Mouse (Mus musculus) midbrain, embryonic 13.5 days (tissue): ENCODE data around the gene Peli2. TPM values are rescaled to one million over a fixed set of nuclear protein-coding genes. Genes with fewer than 3 reads are reported as not detected.

Experiments used
- ATAC-seq: fragments of 200-750 bp; cut with Nextera tagmentation; 2 replicates; pipeline ENCODE4 v1.8.0; 2017; ENCODE audit warnings: mild to moderate bottlenecking, moderate TSS enrichment, moderate library complexity
- H3K27ac ChIP-seq: fragments of 300-500 bp; sonication (generic); 2 replicates; pipeline ENCODE4 v1.5.1; 2015; ENCODE audit warnings: inconsistent platforms, mild to moderate bottlenecking, moderate library complexity
- H3K27me3 ChIP-seq: fragments of 300-500 bp; sonication (generic); 2 replicates; pipeline ENCODE4 v1.6.1; 2015; ENCODE audit warnings: mild to moderate bottlenecking, inconsistent platforms
- H3K36me3 ChIP-seq: fragments of 300-500 bp; sonication (generic); 2 replicates; pipeline ENCODE4 v1.6.1; 2015; ENCODE audit warnings: mild to moderate bottlenecking, inconsistent platforms
- H3K4me1 ChIP-seq: fragments of 300-500 bp; sonication (generic); replicated peaks from 2 replicates; pipeline ENCODE4 v1.6.1; 2015; ENCODE audit warnings: inconsistent platforms
- H3K4me2 ChIP-seq: fragments of 300-500 bp; sonication (generic); replicated peaks from 2 replicates; pipeline ENCODE4 v1.6.1; 2015; ENCODE audit warnings: moderate library complexity, mild to moderate bottlenecking, inconsistent platforms
- H3K4me3 ChIP-seq: fragments of 300-500 bp; sonication (generic); replicated peaks from 2 replicates; pipeline ENCODE4 v1.5.1; 2015; ENCODE audit warnings: mild to moderate bottlenecking, inconsistent platforms
- H3K9ac ChIP-seq: fragments of 300-500 bp; sonication (generic); replicated peaks from 2 replicates; pipeline ENCODE4 v1.6.1; 2015; ENCODE audit warnings: mild to moderate bottlenecking, inconsistent platforms
- H3K9me3 ChIP-seq: fragments of 300-500 bp; sonication (generic); 2 replicates; pipeline ENCODE4 v1.6.1; 2016; ENCODE audit warnings: mild to moderate bottlenecking, inconsistent platforms
- WGBS: fragments of 180-500 bp; shearing (Covaris S2); methylation state at CpG from one replicate; pipeline ENCODE4 v1.1.7; 2015; 5-methylcytosine and 5-hydroxymethylcytosine counted together
- polyA plus RNA-seq: library from polyadenylated mRNA; unstranded; fragments of >200 nt; fragmentation: Nextera tagmentation; extraction: Ambion mirVana; gene quantifications from 2 replicates; pipeline ENCODE4 v1.2.1, GENCODE M21; 2015

Gene Peli2
- polyA plus RNA-seq, 1 experiment from 2014 or later = 8.3 TPM

- no peaks in the 10 kb centered on the region for H3K4me1 ChIP-seq
- no peak overlapping the region for H3K27ac ChIP-seq
- H3K9me3 ChIP-seq = no peaks in the 10 kb centered on the region
- H3K27me3 ChIP-seq = no peaks in the 10 kb centered on the region
- H3K4me2 ChIP-seq = no peak overlapping the region
- no peak overlapping the region for H3K9ac ChIP-seq
- WGBS = 85% methylated on average over 8 of the region's 8 CpGs
- H3K36me3 ChIP-seq = no peaks in the 10 kb centered on the region
- ATAC-seq = no peak
- H3K4me3 ChIP-seq = no peak overlapping the region
Measured at GRCm38 (mm10) chr14:48316396-48316795, 195.8 kb downstream of the Peli2 start.

GRCm38 (mm10) chr14:48323771-48324459 lies 203.3 kb downstream of the Peli2 start:
- H3K4me3 ChIP-seq = no peak overlapping the region
- 0 out of 2 replicates have a peak overlapping the region, but pooled peaks have one; percentile 12 for H3K4me2 ChIP-seq
- WGBS = 67% methylated on average over 18 of the region's 18 CpGs
- no peaks in the 10 kb centered on the region for H3K36me3 ChIP-seq
- H3K27ac ChIP-seq = 0 out of 2 replicates have a peak overlapping the region, but pooled peaks have one; percentile 3
- H3K4me1 ChIP-seq = no peaks in the 10 kb centered on the region
- H3K9ac ChIP-seq = no peak overlapping the region
- no peaks in the 10 kb centered on the region for H3K27me3 ChIP-seq
- no peak for ATAC-seq
- no peaks in the 10 kb centered on the region for H3K9me3 ChIP-seq

- no peak overlapping the region for H3K4me2 ChIP-seq
- ATAC-seq = no peak; the same call in 1 of the 2 replicates
Measured at GRCm38 (mm10) chr14:48324460-48324850, 203.8 kb downstream of the Peli2 start.

GRCm38 (mm10) chr14:48327746-48328145 lies 207.1 kb downstream of the Peli2 start:
- Histone ChIP-seq H3K4me3 (no peak overlapping the region), H3K27ac (no peak overlapping the region), H3K4me1 (peaks cover 22% of the 10 kb centered on the region), H3K9me3 (no peaks in the 10 kb centered on the region), H3K27me3 (peaks cover 19% of the 10 kb centered on the region), H3K4me2 (no peak overlapping the region), H3K36me3 (no peaks in the 10 kb centered on the region), H3K9ac (no peak overlapping the region)
- WGBS = 77% methylated on average over 3 of the region's 3 CpGs
- ATAC-seq = no peak

More at GRCm38 (mm10) chr14:48324460-48324850, 203.8 kb downstream of the Peli2 start:
- Histone ChIP-seq H3K27ac (0 out of 2 replicates have a peak overlapping the region, but pooled peaks have one; percentile 3), H3K27me3 (no peaks in the 10 kb centered on the region), H3K9ac (no peak overlapping the region), H3K4me1 (no peaks in the 10 kb centered on the region), H3K4me3 (no peak overlapping the region), H3K36me3 (no peaks in the 10 kb centered on the region), H3K9me3 (no peaks in the 10 kb centered on the region)
- WGBS = 92% methylated on average over 4 of the region's 4 CpGs

- no peak for ATAC-seq
- Histone ChIP-seq H3K27me3 (peaks cover 27% of the 10 kb centered on the region), H3K9ac (no peak overlapping the region), H3K4me3 (no peak overlapping the region), H3K9me3 (no peaks in the 10 kb centered on the region), H3K4me2 (no peak overlapping the region), H3K27ac (no peak overlapping the region), H3K4me1 (peaks cover 33% of the 10 kb centered on the region), H3K36me3 (no peaks in the 10 kb centered on the region)
- 93% methylated on average over 12 of the region's 12 CpGs for WGBS
Measured at GRCm38 (mm10) chr14:48329716-48330365, 209.2 kb downstream of the Peli2 start.
